Mouse (Mus musculus): ENCODE results near the gene Igf1r.

DNA sequence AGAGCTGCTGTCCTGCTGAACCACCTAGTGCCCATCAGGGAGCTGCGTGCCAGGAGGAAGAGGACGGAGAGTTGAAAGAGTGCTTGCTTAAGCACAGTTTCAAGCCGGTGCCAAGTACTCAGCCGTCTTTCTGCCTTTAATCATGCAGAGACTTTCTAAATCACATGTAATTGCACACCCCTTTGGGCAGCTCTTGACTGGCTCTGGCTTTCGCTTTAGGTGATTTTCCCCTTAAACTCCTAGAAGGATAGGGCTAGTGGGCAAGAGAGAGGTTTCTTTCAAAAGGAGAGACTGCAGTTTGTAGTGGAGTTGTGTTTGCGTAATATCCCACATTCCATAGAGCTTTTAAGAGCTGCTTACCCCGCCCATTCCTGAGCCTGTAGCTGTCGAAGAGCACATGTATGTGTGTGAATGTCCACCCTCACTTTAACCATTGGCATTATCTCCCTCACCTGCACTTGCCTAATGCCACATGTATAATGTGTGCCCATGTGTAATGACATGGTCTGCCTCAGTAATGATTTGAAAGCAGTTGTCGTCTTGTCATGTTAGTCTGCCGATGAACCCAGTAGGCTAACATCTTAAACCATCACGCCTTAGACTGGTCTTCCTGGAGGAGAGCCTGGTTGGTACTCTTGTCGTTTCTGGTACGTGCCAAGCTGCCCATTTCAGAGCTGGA lies 109.7 kb downstream of the Igf1r start:
- no peak for TF ChIP-seq CTCF (IDR thresholded peaks at IDR 0.05; ENCODE audit: control insufficient read depth, insufficient read depth, insufficient read length)
- TF ChIP-seq MAX (IDR thresholded peaks at IDR 0.05): no peak
- TF ChIP-seq USF1 (IDR thresholded peaks at IDR 0.05; ENCODE audit: low read depth): no peak
- no peak for TF ChIP-seq MYOG (IDR thresholded peaks at IDR 0.05; ENCODE audit: control insufficient read depth, extremely low read depth, insufficient read length)
- peak; percentile 75 for TF ChIP-seq CEBPB (IDR thresholded peaks at IDR 0.05; ENCODE audit: low read depth)
- TF ChIP-seq MYOD1 (IDR thresholded peaks at IDR 0.05; ENCODE audit: control insufficient read depth, insufficient read length, low read depth): no peak
- TF ChIP-seq FOSL1 (IDR thresholded peaks at IDR 0.05; ENCODE audit: insufficient read depth, low read length, poor library complexity, severe bottlenecking): no peak
